16 mouse cellular contexts compared by ENCODE assay signal in the genomic region with DNA sequence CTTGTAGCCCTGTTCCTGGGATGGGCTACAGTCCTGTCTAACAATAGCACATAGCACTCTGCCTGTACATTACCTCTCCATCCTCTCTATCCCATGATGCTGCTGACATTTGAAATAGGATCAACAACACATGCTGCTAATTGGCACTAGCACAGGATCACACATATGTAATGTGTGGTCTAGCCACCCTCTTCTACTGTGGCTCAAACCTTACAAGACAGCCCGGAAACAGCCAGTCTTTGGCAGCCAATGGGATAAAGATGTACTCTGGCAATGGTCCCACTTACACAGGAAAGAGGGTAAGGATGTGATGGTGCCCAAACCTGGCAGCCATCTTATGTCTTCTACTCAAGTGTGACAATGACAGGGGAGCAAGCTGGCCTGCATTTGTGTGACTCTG.
"Had no signal": no experiment of that assay in that cellular context is flagged by ENCODE, and none has a peak within 500 bp of the region (broad histone marks: within the 10 kb centered on the region; RNA-seq: fewer than 3 reads in every experiment).

No protein-coding gene starts in this region.

- H3K36me3 ChIP-seq: limb, embryonic 15.5 days; liver, embryonic 12.5 days; midbrain, embryonic 13.5 days; neural tube, embryonic 12.5 days; stomach, embryonic 15.5 days had no signal

- H3K9me3 ChIP-seq: limb, embryonic 15.5 days; liver, embryonic 12.5 days; midbrain, embryonic 13.5 days; neural tube, embryonic 12.5 days; stomach, embryonic 15.5 days had no signal

- H3K27me3 ChIP-seq: limb, embryonic 15.5 days; liver, embryonic 12.5 days; megakaryocyte, embryonic 14.5 days; midbrain, embryonic 13.5 days; neural tube, embryonic 12.5 days; stomach, embryonic 15.5 days had no signal

- ATAC-seq: liver, embryonic 12.5 days; midbrain, embryonic 13.5 days had no signal

- H3K4me2 ChIP-seq: limb, embryonic 15.5 days; liver, embryonic 12.5 days; lung, embryonic 14.5 days; midbrain, embryonic 13.5 days; neural tube, embryonic 12.5 days; stomach, embryonic 15.5 days had no signal

- H3K9ac ChIP-seq: limb, embryonic 15.5 days; liver, embryonic 12.5 days; lung, embryonic 14.5 days; midbrain, embryonic 13.5 days; neural tube, embryonic 12.5 days; stomach, embryonic 15.5 days had no signal

- H3K4me1 ChIP-seq: liver, embryonic 12.5 days; megakaryocyte, embryonic 14.5 days; midbrain, embryonic 13.5 days; neural tube, embryonic 12.5 days had no signal

- H3K4me3 ChIP-seq: limb, embryonic 15.5 days; liver, embryonic 12.5 days; megakaryocyte, embryonic 14.5 days; midbrain, embryonic 13.5 days; neural tube, embryonic 12.5 days; stomach, embryonic 15.5 days had no signal

- DNase-seq: kidney, adult 8-10 months; kidney, postnatal 25 days; layer of hippocampus, adult 9-11 months; lung, embryonic 14.5 days; lung, postnatal 10 days; lung, postnatal 4 days; retina, postnatal 1 day; right cerebral cortex, postnatal 4 days; thymus, adult 2 months; thymus, postnatal 25 days had no signal

- H3K27ac ChIP-seq: limb, embryonic 15.5 days; liver, embryonic 12.5 days; midbrain, embryonic 13.5 days; neural tube, embryonic 12.5 days; stomach, embryonic 15.5 days had no signal
